Mouse (Mus musculus): Measurements from ENCODE around the gene Hspa1l.

- TF ChIP-seq CTCF (IDR thresholded peaks at IDR 0.05; ENCODE audit: insufficient read depth, low read length) (no peak), POLR2A (IDR thresholded peaks at IDR 0.05; ENCODE audit: borderline replicate concordance, extremely low read depth, low read depth, low read length) (no peak)
Measured at GRCm38 (mm10) chr17:35023221-35023620, 50.7 kb downstream of the Hspa1l start.
